Mouse (Mus musculus): ENCODE data around the gene Cyb5b. TPM values are rescaled to one million over a fixed set of nuclear protein-coding genes. Genes with fewer than 3 reads are reported as not detected.
"Not testable (repeated sequence)": the region's sequence is repeated elsewhere in the genome, so short reads cannot be mapped to it uniquely, and the experiment has no call there.

Gene Cyb5b
- polyA plus RNA-seq (2015; fragmentation: Nextera tagmentation; extraction: Ambion mirVana), result 66.7 and 67.5 TPM in 2 replicates

GRCm38 (mm10) chr8:107150404-107151157 lies at the start of gene Cyb5b:
TSS of gene Cyb5b (plus strand) at chr8:107150640.
- Histone ChIP-seq H3K4me2 (replicated peaks) (peak within 1 kb of the TSS; percentile 76), H3K9ac (peak within 1 kb of the TSS; percentile 71), H3K27me3 (no peaks in the 10 kb centered on the region), H3K36me3 (peaks cover 11% of the 10 kb centered on the region; the same call in 1 of the 2 replicates), H3K27ac (replicated peaks) (peak within 1 kb of the TSS; percentile 70; the same call in 1 of the 2 replicates), H3K4me1 (peaks cover 13% of the 10 kb centered on the region), H3K9me3 (replicated peaks) (no peaks in the 10 kb centered on the region), H3K4me3 (replicated peaks) (peak within 1 kb of the TSS; percentile 71)
- WGBS, result 1% methylated on average over 64 of the region's 65 CpGs
- peak; percentile 93 for ATAC-seq (ENCODE audit: insufficient number of reproducible peaks, low FRiP score, low TSS enrichment, low read depth)

GRCm38 (mm10) chr8:107104547-107104946 lies 45.9 kb upstream of the Cyb5b start:
- H3K27me3 ChIP-seq, result no peaks in the 10 kb centered on the region
- no peaks in the 10 kb centered on the region for H3K9me3 ChIP-seq (replicated peaks)
- H3K4me3 ChIP-seq (replicated peaks), result no peak overlapping the region
- H3K4me1 ChIP-seq, result no peaks in the 10 kb centered on the region
- H3K9ac ChIP-seq, result no peak overlapping the region
- H3K27ac ChIP-seq (replicated peaks), result no peak overlapping the region
- H3K36me3 ChIP-seq, result no peaks in the 10 kb centered on the region
- 10% methylated on average over 4 of the region's 4 CpGs for WGBS
- H3K4me2 ChIP-seq (replicated peaks), result no peak overlapping the region
- no peak for ATAC-seq (ENCODE audit: insufficient number of reproducible peaks, low FRiP score, low TSS enrichment, low read depth)

- not testable (repeated sequence) for H3K4me2 ChIP-seq (replicated peaks); H3K9me3 ChIP-seq (replicated peaks); ATAC-seq (ENCODE audit: insufficient number of reproducible peaks, low FRiP score, low TSS enrichment, low read depth); H3K36me3 ChIP-seq; H3K9ac ChIP-seq; H3K4me3 ChIP-seq (replicated peaks); H3K27ac ChIP-seq (replicated peaks); H3K27me3 ChIP-seq; H3K4me1 ChIP-seq
- 95% methylated on average over 5 of the region's 5 CpGs for WGBS
Measured at GRCm38 (mm10) chr8:107108089-107108488, 42.4 kb upstream of the Cyb5b start.

- 0 out of 2 replicates have a peak overlapping the region, but pooled peaks have one; percentile 10 for H3K4me2 ChIP-seq (replicated peaks)
- no peak overlapping the region for H3K9ac ChIP-seq
- WGBS, result 57% methylated on average over 23 of the region's 23 CpGs
Measured at GRCm38 (mm10) chr8:107108978-107109720, 41.3 kb upstream of the Cyb5b start.

GRCm38 (mm10) chr8:107109816-107110435 lies 40.5 kb upstream of the Cyb5b start:
- H3K27me3 ChIP-seq, result no peaks in the 10 kb centered on the region
- peaks cover 8% of the 10 kb centered on the region for H3K4me1 ChIP-seq
- no peak overlapping the region for H3K9ac ChIP-seq
- H3K4me2 ChIP-seq (replicated peaks), result no peak overlapping the region
- no peaks in the 10 kb centered on the region for H3K9me3 ChIP-seq (replicated peaks)
- H3K4me3 ChIP-seq (replicated peaks), result no peak overlapping the region
- WGBS, result 78% methylated on average over 5 of the region's 5 CpGs
- ATAC-seq (ENCODE audit: insufficient number of reproducible peaks, low FRiP score, low TSS enrichment, low read depth), result no peak
- H3K27ac ChIP-seq (replicated peaks), result no peak overlapping the region
- H3K36me3 ChIP-seq, result no peaks in the 10 kb centered on the region

More at GRCm38 (mm10) chr8:107108978-107109720, 41.3 kb upstream of the Cyb5b start:
- H3K36me3 ChIP-seq, result no peaks in the 10 kb centered on the region
- H3K27me3 ChIP-seq, result no peaks in the 10 kb centered on the region
- H3K9me3 ChIP-seq (replicated peaks), result no peaks in the 10 kb centered on the region
- no peak overlapping the region for H3K27ac ChIP-seq (replicated peaks)
- ATAC-seq (ENCODE audit: insufficient number of reproducible peaks, low FRiP score, low TSS enrichment, low read depth), result no peak
- H3K4me1 ChIP-seq, result peaks cover under 1% of the 10 kb centered on the region; the same call in 1 of the 2 replicates
- H3K4me3 ChIP-seq (replicated peaks), result no peak overlapping the region

GRCm38 (mm10) chr8:107110629-107111330 lies 39.7 kb upstream of the Cyb5b start:
- Histone ChIP-seq H3K4me2 (replicated peaks) (no peak overlapping the region), H3K4me1 (peaks cover 10% of the 10 kb centered on the region), H3K27me3 (no peaks in the 10 kb centered on the region), H3K9me3 (replicated peaks) (no peaks in the 10 kb centered on the region), H3K4me3 (replicated peaks) (no peak overlapping the region), H3K36me3 (no peaks in the 10 kb centered on the region), H3K27ac (replicated peaks) (no peak overlapping the region), H3K9ac (no peak overlapping the region)
- no peak for ATAC-seq (ENCODE audit: insufficient number of reproducible peaks, low FRiP score, low TSS enrichment, low read depth)
- WGBS, result 64% methylated on average over 9 of the region's 9 CpGs

- Histone ChIP-seq H3K9ac (no peak overlapping the region), H3K4me1 (peaks cover 16% of the 10 kb centered on the region), H3K4me3 (replicated peaks) (no peak overlapping the region), H3K4me2 (replicated peaks) (no peak overlapping the region), H3K9me3 (replicated peaks) (no peaks in the 10 kb centered on the region), H3K36me3 (no peaks in the 10 kb centered on the region), H3K27me3 (no peaks in the 10 kb centered on the region), H3K27ac (replicated peaks) (no peak overlapping the region)
- ATAC-seq (ENCODE audit: insufficient number of reproducible peaks, low FRiP score, low TSS enrichment, low read depth), result no peak
- 81% methylated on average over 10 of the region's 11 CpGs for WGBS
Measured at GRCm38 (mm10) chr8:107111340-107112105, 38.9 kb upstream of the Cyb5b start.

- H3K9ac ChIP-seq, result no peak overlapping the region
Measured at GRCm38 (mm10) chr8:107113209-107113608, 37.2 kb upstream of the Cyb5b start.

GRCm38 (mm10) chr8:107114150-107115007 lies 36.1 kb upstream of the Cyb5b start:
- peak overlapping the region; percentile 32 for H3K4me2 ChIP-seq (replicated peaks)
- H3K9ac ChIP-seq, result no peak overlapping the region
- H3K9me3 ChIP-seq (replicated peaks), result no peaks in the 10 kb centered on the region
- H3K27ac ChIP-seq (replicated peaks), result peak overlapping the region; percentile 71
- 0 out of 2 replicates have a peak overlapping the region, but pooled peaks have one; percentile 4 for H3K4me3 ChIP-seq (replicated peaks)
- H3K36me3 ChIP-seq, result no peaks in the 10 kb centered on the region
- peaks cover 25% of the 10 kb centered on the region for H3K4me1 ChIP-seq
- 26% methylated on average over 19 of the region's 19 CpGs for WGBS
- H3K27me3 ChIP-seq, result no peaks in the 10 kb centered on the region
- no peak for ATAC-seq (ENCODE audit: insufficient number of reproducible peaks, low FRiP score, low TSS enrichment, low read depth)

More at GRCm38 (mm10) chr8:107113209-107113608, 37.2 kb upstream of the Cyb5b start:
- no peak for ATAC-seq (ENCODE audit: insufficient number of reproducible peaks, low FRiP score, low TSS enrichment, low read depth)
- 59% methylated on average over 4 of the region's 4 CpGs for WGBS
- Histone ChIP-seq H3K4me3 (replicated peaks) (no peak overlapping the region), H3K4me2 (replicated peaks) (no peak overlapping the region), H3K9me3 (replicated peaks) (no peaks in the 10 kb centered on the region), H3K27me3 (no peaks in the 10 kb centered on the region), H3K27ac (replicated peaks) (no peak overlapping the region), H3K4me1 (peaks cover 16% of the 10 kb centered on the region), H3K36me3 (no peaks in the 10 kb centered on the region)

GRCm38 (mm10) chr8:107115008-107115320 lies 35.5 kb upstream of the Cyb5b start:
- H3K9ac ChIP-seq, result no peak overlapping the region
- H3K27me3 ChIP-seq, result no peaks in the 10 kb centered on the region
- peaks cover 25% of the 10 kb centered on the region for H3K4me1 ChIP-seq
- peak overlapping the region; percentile 71 for H3K27ac ChIP-seq (replicated peaks)
- H3K4me2 ChIP-seq (replicated peaks), result peak overlapping the region; percentile 32
- H3K36me3 ChIP-seq, result no peaks in the 10 kb centered on the region
- no peak for ATAC-seq (ENCODE audit: insufficient number of reproducible peaks, low FRiP score, low TSS enrichment, low read depth)
- H3K4me3 ChIP-seq (replicated peaks), result 0 out of 2 replicates have a peak overlapping the region, but pooled peaks have one; percentile 4
- H3K9me3 ChIP-seq (replicated peaks), result no peaks in the 10 kb centered on the region
- WGBS, result 39% methylated on average over 10 of the region's 10 CpGs

Data from embryonic facial prominence, embryonic 15.5 days (tissue).